Mouse (Mus musculus): ENCODE results near the gene Fam229a.
A peak's percentile ranks its signal among the peaks of the same experiment; 100 is the strongest.
"Not testable (repeated sequence)": the region's sequence is repeated elsewhere in the genome, so short reads cannot be mapped to it uniquely, and the experiment has no call there.

Fam229a gene

DNA sequence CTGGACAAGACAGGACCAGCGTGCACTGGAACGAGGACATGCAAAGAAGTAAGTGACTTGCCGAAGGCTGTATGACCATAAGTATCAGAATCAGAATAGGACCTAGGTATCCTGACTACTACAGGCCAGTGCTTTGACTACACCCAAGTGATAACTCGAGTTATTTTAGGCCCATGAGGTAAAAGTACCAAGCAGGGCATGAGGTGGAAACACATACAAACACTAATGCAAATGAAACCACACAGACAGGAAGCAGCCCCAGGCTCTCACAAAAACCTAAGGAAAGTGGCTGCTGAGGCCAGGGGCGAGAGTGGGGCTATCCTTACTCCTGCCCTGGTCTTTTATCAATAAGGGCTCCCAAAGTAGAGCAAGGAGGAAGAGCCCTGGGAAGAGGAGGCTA lies 34.3 kb downstream of the Fam229a start:
- peak; percentile 58 to 59 for DNase-seq

DNA sequence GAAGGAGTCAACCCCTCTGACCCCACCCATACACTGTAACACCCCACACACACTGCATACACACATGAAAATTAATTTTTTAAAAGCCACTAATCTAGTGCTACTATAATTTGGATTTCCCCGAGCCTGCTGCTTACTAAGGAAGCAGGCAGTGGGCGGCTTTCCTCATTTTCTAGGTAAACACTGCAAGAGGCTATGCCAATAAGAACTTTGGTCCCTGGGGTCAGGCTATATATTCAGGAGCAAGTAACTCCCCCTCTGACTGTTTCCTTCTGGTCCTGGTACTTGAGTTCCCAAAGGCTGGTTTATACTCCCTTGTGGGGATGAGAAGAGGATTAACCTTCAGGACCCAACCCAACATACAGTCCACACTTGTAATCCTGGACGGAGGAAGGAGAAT lies 34.9 kb downstream of the Fam229a start:
- DNase-seq: no peak

DNA sequence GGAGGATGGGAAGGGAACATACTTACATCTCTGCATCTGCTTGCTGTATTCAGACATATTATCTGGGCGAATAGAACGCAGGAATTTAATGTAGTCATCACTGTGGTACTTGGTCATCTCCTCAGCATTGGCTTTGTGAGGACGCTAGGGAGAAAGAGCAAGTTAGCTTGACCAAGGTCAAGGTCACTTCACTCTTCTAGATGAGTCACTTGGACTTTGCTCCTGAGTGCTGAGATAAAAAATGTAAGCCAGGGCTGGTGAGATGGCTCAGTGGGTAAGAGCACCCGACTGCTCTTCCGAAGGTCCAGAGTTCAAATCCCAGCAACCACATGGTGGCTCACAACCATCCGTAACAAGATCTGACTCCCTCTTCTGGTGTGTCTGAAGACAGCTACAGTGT lies 37.9 kb downstream of the Fam229a start:
- DNase-seq: not testable (repeated sequence)

DNA sequence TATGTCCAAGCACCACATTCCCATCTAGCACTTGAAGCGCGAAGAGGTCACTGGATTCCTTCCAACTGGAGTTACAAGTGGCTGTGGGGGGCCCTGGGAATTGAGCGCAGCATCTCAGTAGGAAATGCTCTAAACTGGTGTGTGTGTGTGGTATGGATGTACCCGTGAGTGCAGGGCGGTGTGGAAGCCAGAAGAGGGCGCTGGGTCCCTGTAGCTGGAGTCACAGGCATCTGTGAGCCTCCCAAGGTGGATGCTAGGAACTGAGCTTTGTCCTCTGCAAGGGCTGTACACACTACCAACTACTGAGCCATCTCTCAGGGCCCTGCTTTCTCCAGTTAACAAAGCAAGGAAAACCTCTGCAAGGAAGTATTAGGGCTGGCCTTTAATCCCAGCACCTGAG lies 49.0 kb downstream of the Fam229a start:
- peak; percentile 65 to 73 for DNase-seq

All from B cell, adult 2 months (primary cell).